Mouse (Mus musculus) ES-Bruce4 (cell line): ENCODE data around the gene Ak5.

ENCODE experiments used
- CTCF ChIP-seq: IDR thresholded peaks from one replicate; pipeline ENCODE4 v1.8.1; 2011; ENCODE audit warnings: low read depth, low read length
- POLR2A ChIP-seq: IDR thresholded peaks from one replicate; pipeline ENCODE4 v1.8.1; 2011; ENCODE audit warnings: low read length; ENCODE audit not compliant: insufficient read depth

DNA sequence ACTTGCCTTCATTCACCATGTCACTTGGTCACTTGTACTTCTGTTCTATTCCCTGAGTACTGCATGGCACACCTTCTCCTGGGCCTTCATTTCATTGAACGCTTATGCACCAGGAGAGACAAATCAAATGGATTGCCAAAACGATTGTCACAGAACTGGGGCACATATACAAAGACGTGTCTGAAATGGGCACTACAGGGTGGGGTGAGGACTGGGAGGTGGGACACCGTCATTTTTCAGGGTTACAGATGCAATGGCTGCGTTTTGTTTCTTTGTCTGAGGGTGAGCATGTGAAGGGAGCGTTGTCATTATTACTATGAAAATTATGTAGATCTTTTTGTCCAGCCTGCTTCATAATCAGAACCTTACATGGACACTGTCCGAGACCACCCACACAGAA lies 90.4 kb downstream of the Ak5 start:
- TF ChIP-seq POLR2A = no peak
- TF ChIP-seq CTCF = no peak
